Mouse (Mus musculus) liver, embryonic 11.5 days (tissue): ENCODE data around the gene Pced1a. TPM values are rescaled to one million over a fixed set of nuclear protein-coding genes. Genes with fewer than 3 reads are reported as not detected.

Experiments used
- ATAC-seq: fragments of 200-750 bp; cut with Nextera tagmentation; replicated peaks from 2 replicates; pipeline ENCODE4 v1.8.0; 2017; ENCODE audit warnings: moderate number of reproducible peaks, mild to moderate bottlenecking, moderate TSS enrichment, moderate library complexity; ENCODE audit not compliant: low FRiP score
- DNase-seq: peaks from one replicate; pipeline ENCODE4 v3.0.0-alpha.2; 2017; ENCODE audit warnings: low spot score
- H3K27ac ChIP-seq: fragments of 300-500 bp; sonication (generic); 2 replicates; pipeline ENCODE4 v1.5.1; 2014; ENCODE audit warnings: mild to moderate bottlenecking, low read depth, low read length, control low read depth
- H3K27me3 ChIP-seq: fragments of 300-500 bp; sonication (generic); replicated peaks from 2 replicates; pipeline ENCODE4 v1.6.1; 2014; ENCODE audit warnings: low read length, mixed read lengths; ENCODE audit not compliant: control insufficient read depth, insufficient read depth
- H3K36me3 ChIP-seq: fragments of 300-500 bp; sonication (generic); 2 replicates; pipeline ENCODE4 v1.6.1; 2014; ENCODE audit warnings: mild to moderate bottlenecking, low read length, moderate library complexity, mixed read lengths; ENCODE audit not compliant: control insufficient read depth, insufficient read depth
- H3K4me1 ChIP-seq: fragments of 300-500 bp; sonication (generic); replicated peaks from 2 replicates; pipeline ENCODE4 v1.6.1; 2014; ENCODE audit warnings: low read length, mixed read lengths; ENCODE audit not compliant: control insufficient read depth, insufficient read depth
- H3K4me2 ChIP-seq: fragments of 300-500 bp; sonication (generic); 2 replicates; pipeline ENCODE4 v1.6.1; 2014; ENCODE audit warnings: mild to moderate bottlenecking, control low read depth, moderate library complexity
- H3K4me3 ChIP-seq: fragments of 300-500 bp; sonication (generic); 2 replicates; pipeline ENCODE4 v1.5.1; 2014; ENCODE audit warnings: low read depth, low read length, control low read depth
- H3K9ac ChIP-seq: fragments of 300-500 bp; sonication (generic); 2 replicates; pipeline ENCODE4 v1.6.1; 2014; ENCODE audit warnings: low read depth, low read length, control low read depth
- H3K9me3 ChIP-seq: fragments of 300-500 bp; sonication (generic); 2 replicates; pipeline ENCODE4 v1.6.1; 2016; ENCODE audit warnings: low read length, inconsistent platforms, mixed read lengths; ENCODE audit not compliant: control insufficient read depth
- WGBS: fragments of 180-500 bp; shearing (Covaris S2); extraction: QIAGEN DNeasy Blood & Tissue Kit; methylation state at CpG from one replicate; pipeline ENCODE4 v1.1.7; 2014; 5-methylcytosine and 5-hydroxymethylcytosine counted together
- polyA plus RNA-seq: library from polyadenylated mRNA; unstranded; fragments of >200 nt; fragmentation: Nextera tagmentation; extraction: Ambion mirVana; gene quantifications from 2 replicates; pipeline ENCODE4 v1.2.1, GENCODE M21; 2014

The Pced1a gene
- polyA plus RNA-seq, 1 experiment from 2014 or later, result 7.6 TPM

DNA sequence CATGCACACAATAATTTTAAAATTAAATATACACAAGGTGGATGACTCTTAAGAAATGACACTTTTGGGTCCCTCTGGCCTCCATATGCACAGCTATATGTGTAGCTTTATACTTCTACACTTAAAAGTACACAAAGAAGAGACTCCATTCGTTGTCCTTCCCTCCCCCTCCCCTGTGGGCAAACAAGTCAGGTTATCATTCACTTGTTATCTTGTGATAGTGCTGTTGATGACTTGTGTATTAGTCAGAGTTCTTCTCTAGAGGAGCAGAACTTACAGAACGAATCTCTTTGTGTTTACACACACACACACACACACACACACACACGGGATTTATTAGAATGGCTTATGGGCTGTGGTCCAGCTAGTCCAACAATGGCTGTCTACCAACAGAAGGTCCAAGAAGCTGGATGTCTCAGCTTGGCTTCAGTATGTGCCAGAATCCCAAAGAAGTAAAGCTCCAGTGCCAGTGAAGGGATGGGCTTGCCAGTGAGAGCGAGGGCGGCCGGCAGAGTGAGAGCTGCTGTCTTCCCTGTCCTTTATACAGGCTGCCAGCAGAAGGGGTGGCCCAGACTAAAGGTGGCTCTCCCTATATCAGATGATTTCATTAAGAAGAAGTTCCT is 30.4 kb upstream of the Pced1a start:
- Histone ChIP-seq H3K9me3 (no peaks in the 10 kb centered on the region), H3K4me3 (no peak overlapping the region), H3K4me1 (peaks cover 28% of the 10 kb centered on the region), H3K27me3 (no peaks in the 10 kb centered on the region), H3K4me2 (no peak overlapping the region), H3K36me3 (no peaks in the 10 kb centered on the region), H3K9ac (no peak overlapping the region), H3K27ac (no peak overlapping the region)
- WGBS, result 74% methylated on average over 6 of the region's 6 CpGs
- DNase-seq (no peak), ATAC-seq (no peak)

DNA sequence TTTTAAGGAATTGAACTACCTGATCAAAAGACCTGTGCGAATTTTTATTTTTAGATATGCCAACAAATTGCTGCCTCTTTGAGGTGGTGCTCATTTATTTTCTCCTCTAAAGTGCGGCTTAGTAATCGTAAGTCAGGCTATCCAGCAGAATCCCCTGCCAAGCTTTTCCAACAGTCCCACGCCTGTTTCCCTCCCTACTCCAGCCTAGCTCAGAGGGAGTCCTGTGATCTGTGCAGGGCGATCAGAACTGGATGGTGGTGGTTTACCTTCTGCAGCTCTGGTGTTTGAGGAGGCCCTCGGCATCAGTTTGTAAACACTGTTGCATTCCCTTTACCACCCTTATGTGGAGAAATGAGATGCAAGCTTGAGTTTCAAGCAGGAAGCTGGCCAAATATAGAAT is 28.9 kb upstream of the Pced1a start:
- Histone ChIP-seq H3K27ac (no peak overlapping the region), H3K9ac (no peak overlapping the region), H3K4me2 (no peak overlapping the region), H3K27me3 (no peaks in the 10 kb centered on the region), H3K4me1 (peaks cover 35% of the 10 kb centered on the region), H3K36me3 (no peaks in the 10 kb centered on the region), H3K4me3 (no peak overlapping the region), H3K9me3 (no peaks in the 10 kb centered on the region)
- DNase-seq (no peak), ATAC-seq (no peak)
- WGBS, result 73% methylated on average over 6 of the region's 6 CpGs

DNA sequence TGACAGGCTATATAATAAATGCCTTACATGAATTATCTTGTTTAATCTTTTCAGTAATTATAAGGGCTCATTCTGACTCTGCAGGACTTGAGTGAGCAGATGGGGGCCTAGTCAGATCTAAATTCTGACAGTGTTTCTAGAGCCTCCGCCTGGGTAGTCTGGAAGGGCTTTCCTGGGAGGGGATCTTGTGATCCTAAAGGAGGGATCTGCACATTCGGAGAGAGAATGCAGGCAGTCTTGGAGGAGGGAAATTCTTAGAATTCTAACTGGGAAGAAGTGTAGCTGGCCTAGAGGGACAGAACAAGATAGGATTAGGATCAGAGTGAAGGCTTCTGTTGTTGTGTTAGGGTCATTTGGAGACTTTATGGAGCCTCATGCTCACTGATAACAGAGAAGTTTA is 27.8 kb upstream of the Pced1a start:
- Histone ChIP-seq H3K9ac (no peak overlapping the region), H3K4me2 (peak overlapping the region; percentile 95; the same call in 1 of the 2 replicates), H3K9me3 (no peaks in the 10 kb centered on the region), H3K36me3 (no peaks in the 10 kb centered on the region), H3K27me3 (no peaks in the 10 kb centered on the region), H3K4me1 (peaks cover 35% of the 10 kb centered on the region), H3K4me3 (no peak overlapping the region), H3K27ac (no peak overlapping the region)
- WGBS, result 49% methylated on average over 2 of the region's 2 CpGs
- ATAC-seq (no peak), DNase-seq (no peak)

DNA sequence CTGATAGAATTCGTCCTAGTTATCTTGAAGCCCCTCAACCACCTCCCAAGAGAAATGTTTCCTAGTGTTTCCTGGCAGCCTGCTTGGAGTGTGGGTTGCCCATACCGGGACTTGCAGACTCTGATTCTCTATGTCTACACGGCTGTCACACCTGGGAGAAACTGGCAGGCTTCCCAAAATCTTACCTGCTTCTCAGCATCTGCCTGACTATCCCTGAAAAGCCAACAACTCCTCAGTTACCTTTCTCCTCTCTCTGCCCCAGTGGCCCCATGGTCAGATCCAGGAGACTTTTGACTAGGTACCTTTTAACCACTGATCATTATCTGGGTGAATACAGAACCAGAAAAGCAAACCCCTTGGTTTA is 27.2 kb upstream of the Pced1a start:
- Histone ChIP-seq H3K36me3 (no peaks in the 10 kb centered on the region), H3K4me1 (peaks cover 35% of the 10 kb centered on the region), H3K9ac (no peak overlapping the region), H3K27me3 (no peaks in the 10 kb centered on the region), H3K9me3 (no peaks in the 10 kb centered on the region), H3K4me3 (peak overlapping the region; percentile 87; the same call in 1 of the 2 replicates), H3K4me2 (peak overlapping the region; percentile 95), H3K27ac (no peak overlapping the region)
- DNase-seq (no peak), ATAC-seq (no peak)
- 59% methylated on average over 3 of the region's 3 CpGs for whole genome bisulfite sequencing

DNA sequence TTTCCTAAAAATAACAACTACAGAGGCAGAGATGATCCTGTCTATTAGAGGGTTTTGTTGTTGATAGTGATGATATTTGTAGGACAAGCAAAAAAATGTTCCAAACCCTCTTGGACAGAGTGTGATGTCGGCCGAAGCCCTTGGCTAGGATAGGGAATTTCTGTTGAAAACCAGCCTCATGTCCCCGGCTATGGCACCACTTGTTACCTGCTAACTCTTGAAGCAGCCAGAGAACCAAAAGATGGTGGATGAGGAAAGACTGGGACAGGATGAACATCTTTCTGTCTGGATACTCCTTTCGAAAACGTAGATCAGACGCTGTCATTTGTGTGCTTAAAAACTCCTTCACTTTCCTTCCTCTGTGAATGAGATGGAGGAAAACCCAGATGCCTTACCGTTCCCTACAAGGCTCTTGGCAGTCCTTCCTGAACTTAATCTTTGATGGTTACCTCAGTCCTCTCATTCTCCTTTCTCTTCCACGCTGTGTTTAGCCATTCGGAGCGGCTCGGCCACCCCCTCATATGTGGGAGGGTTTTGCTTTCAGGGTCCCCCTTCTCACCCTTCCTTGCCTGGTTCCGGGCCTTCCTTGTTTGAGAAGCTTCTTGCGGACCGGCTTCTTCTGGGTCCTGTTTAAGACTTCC is 26.7 kb upstream of the Pced1a start:
- Histone ChIP-seq H3K4me3 (peak overlapping the region; percentile 87), H3K4me2 (peak overlapping the region; percentile 95), H3K27me3 (no peaks in the 10 kb centered on the region), H3K9me3 (no peaks in the 10 kb centered on the region), H3K4me1 (peaks cover 35% of the 10 kb centered on the region), H3K27ac (no peak overlapping the region), H3K36me3 (no peaks in the 10 kb centered on the region), H3K9ac (peak overlapping the region; percentile 81)
- no peak for ATAC-seq
- no peak for DNase-seq
- WGBS, result 74% methylated on average over 14 of the region's 14 CpGs

DNA sequence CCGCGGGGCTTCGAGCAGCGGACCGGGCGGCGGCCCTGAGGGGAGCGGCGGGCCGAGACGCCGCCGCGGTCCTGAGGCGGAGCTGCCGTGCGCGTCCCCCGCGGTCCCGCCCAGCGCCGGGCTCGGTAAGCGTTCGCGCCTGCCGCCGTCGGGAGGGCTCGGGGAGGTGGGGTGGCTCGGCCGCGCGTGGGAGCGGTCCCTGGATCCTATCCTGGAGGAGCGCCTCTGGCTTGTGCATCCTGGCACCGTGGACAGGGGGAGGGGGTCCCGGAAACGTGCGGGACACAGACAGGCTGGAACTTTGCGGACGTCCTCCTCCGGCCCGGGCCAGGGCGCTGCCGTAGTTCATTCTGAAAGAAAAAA is 25.9 kb upstream of the Pced1a start:
- peak; percentile 89 for ATAC-seq
- H3K36me3 ChIP-seq, result no peaks in the 10 kb centered on the region
- no peak for DNase-seq
- peak overlapping the region; percentile 81 for H3K9ac ChIP-seq
- H3K4me3 ChIP-seq, result peak overlapping the region; percentile 87
- 0% methylated on average over 46 of the region's 47 CpGs for WGBS
- peak overlapping the region; percentile 95 for H3K4me2 ChIP-seq
- H3K4me1 ChIP-seq, result peaks cover 35% of the 10 kb centered on the region
- H3K27ac ChIP-seq, result peak overlapping the region; percentile 72; the same call in 1 of the 2 replicates
- no peaks in the 10 kb centered on the region for H3K9me3 ChIP-seq
- H3K27me3 ChIP-seq, result no peaks in the 10 kb centered on the region

DNA sequence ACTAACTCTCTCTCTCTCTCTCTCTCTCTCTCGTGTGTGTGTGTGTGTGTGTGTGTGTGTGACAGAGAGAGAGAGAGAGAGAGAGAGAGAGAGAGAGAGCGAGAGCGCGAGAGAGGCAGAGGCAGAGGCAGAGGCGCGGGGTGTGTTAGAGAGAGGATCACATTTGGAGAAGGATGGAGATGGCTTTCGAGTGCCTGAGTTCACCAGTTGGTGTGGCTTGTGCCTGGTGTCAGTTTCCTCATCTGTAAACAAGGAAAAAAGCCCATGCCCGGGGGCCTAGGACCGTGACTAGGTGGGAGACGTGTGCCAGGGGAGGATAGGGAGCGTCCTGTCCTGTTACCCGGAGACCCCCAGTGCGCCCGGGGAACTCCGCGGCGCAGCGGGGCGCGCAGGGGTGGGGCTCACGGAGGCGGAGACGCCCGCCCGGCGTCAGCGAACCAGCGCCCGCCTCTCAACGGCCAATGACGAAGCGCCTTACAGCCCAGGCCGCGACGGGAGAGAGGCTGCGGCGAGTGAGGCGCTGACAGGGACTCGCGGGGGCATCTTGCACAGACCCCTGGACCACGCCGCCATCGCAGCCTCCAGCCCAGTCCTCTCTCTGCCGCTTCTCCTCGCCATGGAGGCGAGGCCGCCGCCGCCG is 25.4 kb upstream of the Pced1a start, which contains the start of gene Ptpra:
Gene Ptpra (plus strand): TSS at position 485 of the 640 bp plus-strand sequence.
- Histone ChIP-seq H3K36me3 (no peaks in the 10 kb centered on the region), H3K27ac (peak within 1 kb of the TSS; percentile 72), H3K4me1 (peaks cover 35% of the 10 kb centered on the region), H3K9ac (peak within 1 kb of the TSS; percentile 81), H3K4me2 (peak within 1 kb of the TSS; percentile 95), H3K27me3 (no peaks in the 10 kb centered on the region), H3K9me3 (no peaks in the 10 kb centered on the region), H3K4me3 (peak within 1 kb of the TSS; percentile 87)
- WGBS, result 0% methylated on average over 46 of the region's 50 CpGs
- peak; percentile 97 for ATAC-seq
- peak; percentile 96 for DNase-seq

DNA sequence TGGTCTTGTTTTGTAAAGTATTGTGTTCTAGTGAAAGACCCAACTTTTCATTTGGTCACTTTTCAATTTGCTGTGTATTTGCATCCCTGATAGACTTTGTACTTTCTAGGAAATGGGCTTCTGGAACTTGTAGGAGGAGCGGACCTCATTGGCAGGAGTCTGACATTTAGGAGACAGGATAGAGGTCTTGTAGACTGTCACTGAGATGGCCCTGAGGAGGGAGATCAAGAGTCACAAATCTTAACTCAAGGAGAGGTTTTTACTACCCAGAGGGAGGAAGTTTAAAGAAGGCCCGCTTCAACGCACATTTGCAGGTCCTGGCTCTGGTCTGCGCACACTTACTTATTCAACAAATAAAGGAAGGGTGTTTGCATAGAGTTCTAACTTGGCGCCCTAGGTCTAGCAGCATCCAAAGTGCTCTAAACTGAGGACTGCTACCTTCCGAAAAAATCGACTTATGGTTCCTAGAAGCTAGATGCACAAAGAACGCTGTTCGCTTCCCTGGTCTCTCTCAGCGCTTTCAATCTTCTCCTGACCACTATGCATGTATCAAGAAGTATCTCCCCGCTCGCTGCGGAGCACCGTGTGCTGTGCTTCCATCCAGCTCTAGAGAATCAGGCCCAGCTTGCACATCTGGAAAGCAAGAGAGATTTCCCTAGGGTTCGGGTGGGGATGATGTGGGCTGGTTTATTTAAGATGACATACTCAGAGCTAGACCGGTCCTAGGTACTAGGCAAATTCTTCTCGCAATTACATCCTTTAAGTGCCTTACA is 24.7 kb upstream of the Pced1a start:
- H3K4me3 ChIP-seq, result peak overlapping the region; percentile 87

More for the DNA sequence above, 24.7 kb upstream of the Pced1a start:
- Histone ChIP-seq H3K4me2 (peak overlapping the region; percentile 95), H3K27me3 (no peaks in the 10 kb centered on the region), H3K9ac (no peak overlapping the region; the same call in 1 of the 2 replicates), H3K4me1 (peaks cover 28% of the 10 kb centered on the region), H3K27ac (no peak overlapping the region; the same call in 1 of the 2 replicates), H3K36me3 (no peaks in the 10 kb centered on the region), H3K9me3 (no peaks in the 10 kb centered on the region)
- ATAC-seq (no peak), DNase-seq (no peak)
- WGBS, result 7% methylated on average over 17 of the region's 17 CpGs
